Mouse (Mus musculus) neural tube, postnatal 0 days (tissue): ENCODE results near the gene Mtus2. TPM values are rescaled to one million over a fixed set of nuclear protein-coding genes. Genes with fewer than 3 reads are reported as not detected.

Source experiments
- polyA plus RNA-seq: library from polyadenylated mRNA; unstranded; fragments of >200 nt; fragmentation: Nextera tagmentation; extraction: Ambion mirVana; gene quantifications from 2 replicates; pipeline ENCODE4 v1.2.1, GENCODE M21; 2015

Gene Mtus2
- 30.1 and 36.3 TPM in 2 replicates for polyA plus RNA-seq

GRCm38 (mm10) chr5:147956821-147957564 lies at the start of gene Mtus2:
Gene Mtus2, plus strand, starts transcription at chr5:147957320.

Other genes starting within 250 kb of the Mtus2 start
- gene Flt1, start 231.3 kb upstream of the Mtus2 start, polyA plus RNA-seq = 11.4 and 12.0 TPM in 2 replicates
- 499 and 549 TPM in 2 replicates for gene Pomp, start 96.9 kb upstream of the Mtus2 start, polyA plus RNA-seq
- gene Slc46a3, start 62.5 kb upstream of the Mtus2 start, polyA plus RNA-seq = 4.4 and 6.3 TPM in 2 replicates